Mouse (Mus musculus): ENCODE measurements around the gene Casp8. TPM values are rescaled to one million over a fixed set of nuclear protein-coding genes. Genes with fewer than 3 reads are reported as not detected.
"Not testable (repeated sequence)": the region's sequence is repeated elsewhere in the genome, so short reads cannot be mapped to it uniquely, and the experiment has no call there.

The Casp8 gene
- polyA plus RNA-seq, 1 experiment from 2014 or later = 67.7 TPM

DNA sequence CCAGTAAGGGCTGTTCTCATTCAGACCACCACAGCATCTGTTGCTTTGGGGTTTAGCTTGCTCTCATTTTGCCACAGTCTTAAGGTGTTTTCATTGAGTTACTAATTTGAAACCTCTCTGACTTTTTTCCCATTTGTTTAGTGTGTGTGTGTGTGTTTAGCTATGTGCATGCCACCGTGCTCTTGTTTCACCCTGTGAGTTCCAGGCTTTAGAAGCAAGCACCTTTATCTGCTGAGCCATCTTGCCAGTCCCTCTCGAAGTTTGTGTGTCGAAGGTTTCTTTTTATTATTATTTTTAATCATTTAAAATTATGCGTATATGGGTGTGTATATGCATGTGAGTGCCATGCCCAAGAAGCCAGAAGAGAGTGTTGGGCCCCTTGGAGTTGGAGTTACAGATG, 3.7 kb downstream of the Casp8 start:
- no peak for DNase-seq (ENCODE audit: low spot score)

DNA sequence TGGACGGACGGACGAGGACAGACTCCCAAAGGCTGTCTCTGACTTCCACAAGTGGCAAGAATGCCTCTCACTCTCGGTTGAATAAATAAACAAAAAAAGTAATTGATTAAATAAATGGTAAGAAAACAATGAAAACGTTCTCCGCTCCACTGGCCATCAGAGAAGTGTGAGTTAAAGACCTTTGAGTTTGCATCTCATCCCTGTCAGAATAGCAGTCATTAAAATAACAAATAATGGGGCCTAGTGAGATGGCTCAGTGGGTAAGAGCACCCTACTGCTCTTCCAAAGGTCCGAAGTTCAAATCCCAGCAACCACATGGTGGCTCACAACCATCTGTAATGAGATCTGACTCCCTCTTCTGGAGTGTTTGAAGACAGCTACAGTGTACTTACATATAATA, 5.5 kb downstream of the Casp8 start:
- not testable (repeated sequence) for DNase-seq (ENCODE audit: low spot score)

DNA sequence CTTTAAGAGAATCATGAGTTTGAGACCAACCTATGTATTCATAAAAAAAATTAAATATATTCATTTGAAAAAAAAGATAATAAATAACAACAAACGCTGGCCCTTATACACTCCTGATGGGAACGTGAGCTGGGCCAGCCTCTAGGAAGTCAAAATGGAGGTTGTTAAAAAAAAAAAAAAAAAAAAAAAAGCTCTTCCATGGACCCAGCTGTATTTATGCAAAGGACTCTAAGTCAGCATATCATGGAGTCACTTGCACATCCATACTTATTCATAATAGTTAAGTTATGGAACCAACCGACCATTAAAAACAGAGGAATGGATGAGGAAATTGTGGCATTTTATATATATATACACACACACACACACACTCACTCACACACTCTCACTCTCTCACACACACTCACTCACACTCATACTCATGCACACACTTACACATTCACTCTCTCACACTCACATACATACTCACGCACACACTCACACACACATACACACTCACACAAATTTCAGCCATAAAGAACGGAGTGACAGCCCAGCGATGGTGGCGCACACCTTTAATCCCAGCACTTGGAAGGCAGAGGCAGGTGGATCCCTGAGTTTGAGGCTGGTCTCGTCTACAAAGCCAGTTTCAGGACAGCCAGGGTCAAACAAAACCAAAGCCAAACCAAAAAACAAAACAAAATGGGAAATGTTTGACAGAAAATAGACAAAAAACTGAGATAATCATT, 6.5 kb downstream of the Casp8 start:
- DNase-seq (ENCODE audit: low spot score) = no peak

DNA sequence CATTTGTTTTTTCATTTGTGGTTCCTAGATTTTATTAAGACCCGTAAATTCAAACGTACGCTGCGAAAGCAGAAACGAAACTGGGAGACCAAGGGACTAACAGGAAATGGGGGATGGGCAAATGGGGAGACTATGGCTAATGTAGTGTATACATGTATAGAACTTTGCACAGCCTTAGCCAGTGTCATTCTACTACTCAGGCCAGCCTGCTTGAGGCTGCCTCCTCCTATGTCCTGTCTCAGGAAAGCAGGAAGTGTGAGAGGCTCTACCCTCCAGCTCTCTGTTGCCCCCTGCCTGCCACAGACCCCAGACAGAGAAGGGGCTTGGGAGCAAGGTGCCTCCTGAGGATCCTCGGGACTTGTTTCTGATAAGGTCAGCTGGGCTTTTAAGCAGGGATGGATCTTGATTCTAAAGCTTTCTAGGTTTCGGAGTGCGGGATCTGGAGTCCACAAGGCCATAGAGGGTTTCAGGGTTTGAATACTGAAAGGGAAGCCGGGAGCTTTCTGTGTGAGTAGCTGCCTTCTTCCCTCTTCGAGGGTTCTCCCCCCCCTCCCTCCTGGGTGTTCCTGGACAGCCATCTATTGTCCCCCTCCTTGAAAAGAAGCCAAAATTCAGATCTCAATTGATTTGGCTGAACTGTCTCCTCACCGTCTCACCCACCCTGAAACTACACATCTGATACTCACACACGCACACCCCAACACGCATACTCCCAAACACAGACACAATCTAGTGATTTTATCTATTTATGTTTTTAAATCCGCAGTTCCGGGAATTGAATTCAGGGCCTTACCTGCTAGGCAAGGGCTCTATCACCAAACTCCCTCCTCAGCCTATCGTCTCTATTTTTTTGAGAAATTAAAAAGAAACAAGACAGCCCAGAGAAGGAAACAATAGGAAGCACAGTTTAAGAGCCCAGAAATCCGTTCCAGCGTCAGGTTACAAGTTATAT, 7.4 kb downstream of the Casp8 start:
- peak; percentile 76 for DNase-seq (ENCODE audit: low spot score)

DNA sequence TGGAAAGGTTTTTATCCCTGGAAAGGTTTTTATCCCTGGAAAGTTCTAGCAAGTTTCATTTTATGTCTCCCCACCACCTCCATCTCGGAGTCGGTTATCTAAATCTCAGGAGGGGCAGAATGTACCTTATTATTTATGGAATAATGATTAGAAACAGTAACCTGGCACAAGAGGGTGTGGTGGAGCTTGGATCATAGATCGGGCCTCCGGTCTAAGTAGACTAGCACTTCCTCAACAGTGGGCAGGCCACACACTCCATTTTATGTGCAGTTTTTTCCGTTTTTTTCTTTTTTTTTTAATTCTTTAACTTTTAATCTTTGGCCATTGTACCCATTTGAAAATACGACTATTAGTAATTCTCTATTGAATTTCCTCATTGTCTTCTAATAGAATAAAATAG, 8.4 kb downstream of the Casp8 start:
- DNase-seq (ENCODE audit: low spot score) = no peak

DNA sequence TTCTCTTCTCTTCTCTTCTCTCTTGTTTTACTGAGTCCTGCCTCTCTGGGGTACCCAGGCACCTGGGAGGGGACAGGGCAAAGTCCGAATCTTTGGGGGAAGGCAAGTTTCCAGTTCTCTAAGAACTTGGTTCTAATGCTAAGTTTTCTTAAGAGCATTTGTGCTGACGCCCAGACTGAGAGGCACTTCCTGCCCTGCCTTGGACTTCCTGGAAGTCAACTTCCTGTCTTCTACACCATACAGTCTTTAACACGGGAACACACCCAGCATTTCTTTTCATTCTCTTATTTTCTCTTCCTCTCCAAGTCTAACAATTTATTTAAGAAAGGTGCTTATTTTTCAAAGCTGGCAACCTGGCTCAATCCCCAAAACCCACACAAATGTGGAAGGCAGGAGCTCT, 11.5 kb downstream of the Casp8 start:
- DNase-seq (ENCODE audit: low spot score) = peak; percentile 50

DNA sequence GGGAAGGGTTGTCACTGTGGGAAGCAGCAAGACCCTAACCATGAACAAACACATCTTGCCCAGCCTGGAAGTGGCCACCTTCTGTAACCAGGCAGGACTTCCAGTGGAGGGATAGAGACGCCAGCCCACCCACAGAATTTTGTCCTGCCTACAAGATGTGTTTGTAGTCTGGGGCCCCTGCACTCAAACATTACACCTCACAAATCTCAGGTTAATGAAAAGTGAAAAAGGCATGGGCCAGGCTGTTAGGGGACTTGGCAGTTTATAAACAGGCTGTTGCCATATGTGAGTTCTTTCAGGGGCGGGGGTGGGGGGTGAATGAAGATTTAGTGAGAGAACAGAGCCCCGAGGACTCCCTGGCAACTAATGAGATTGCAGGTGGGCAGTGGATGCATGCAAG, 31.1 kb downstream of the Casp8 start:
- DNase-seq (ENCODE audit: low spot score) = no peak

DNA sequence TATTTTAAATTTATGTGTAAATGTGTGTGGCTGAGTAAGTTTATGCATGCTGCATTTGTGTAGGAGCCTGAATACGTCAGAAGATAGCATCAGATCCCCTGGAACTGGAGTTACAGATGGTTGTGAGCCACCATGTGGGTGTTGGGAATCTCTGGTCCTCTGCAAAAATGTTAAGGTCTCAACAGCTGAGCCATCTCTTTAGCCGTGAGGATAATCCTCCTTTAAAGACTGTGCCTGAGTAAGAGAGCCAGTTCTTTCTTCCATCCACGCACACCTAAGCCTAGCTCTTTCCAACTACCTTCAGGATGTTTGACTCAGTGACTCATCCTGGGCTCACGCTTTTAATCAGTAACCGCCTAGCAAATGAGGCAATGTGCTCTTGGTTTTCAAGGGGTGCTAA, 35.6 kb downstream of the Casp8 start:
- DNase-seq (ENCODE audit: low spot score) = no peak

DNA sequence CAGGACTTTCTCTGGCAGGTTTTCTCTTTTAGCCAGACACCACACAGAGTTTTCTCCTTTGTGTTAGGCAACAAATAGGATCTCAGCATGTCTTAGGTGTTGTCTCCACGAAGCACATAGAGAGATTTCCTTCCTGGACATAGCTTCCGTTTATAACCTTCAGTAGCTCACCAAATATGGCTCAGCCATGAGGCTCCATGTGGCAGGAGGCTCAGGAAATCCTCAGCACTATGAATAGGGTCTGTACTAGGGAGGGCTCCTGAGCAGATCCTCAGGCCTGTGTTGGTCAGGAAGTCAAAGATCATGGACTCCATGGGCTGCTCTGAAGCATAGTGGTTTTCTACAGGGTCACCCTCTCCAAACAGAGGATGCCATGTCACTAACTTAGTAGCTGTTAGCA, 37.0 kb downstream of the Casp8 start:
- DNase-seq (ENCODE audit: low spot score) = no peak

DNA sequence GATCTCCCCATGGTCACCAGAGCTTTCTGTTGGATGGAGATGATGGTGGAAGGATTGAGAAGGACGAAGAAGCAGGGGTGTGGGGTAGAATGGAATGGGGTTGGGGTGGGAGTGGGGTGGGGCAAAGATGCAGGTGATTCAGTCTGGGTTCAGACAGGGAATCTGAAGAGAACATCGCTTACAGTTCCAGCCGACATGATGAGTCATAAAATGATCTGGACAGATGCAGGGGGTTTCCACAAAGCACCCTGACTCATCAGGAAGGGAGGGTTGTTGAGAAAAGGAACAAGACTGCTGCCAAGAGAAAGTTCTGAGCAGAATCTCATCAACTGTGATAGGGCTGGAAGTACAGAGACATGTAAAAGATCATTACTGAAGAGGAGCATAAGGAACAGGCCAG, 61.6 kb downstream of the Casp8 start:
- DNase-seq (ENCODE audit: low spot score) = not testable (repeated sequence)

DNA sequence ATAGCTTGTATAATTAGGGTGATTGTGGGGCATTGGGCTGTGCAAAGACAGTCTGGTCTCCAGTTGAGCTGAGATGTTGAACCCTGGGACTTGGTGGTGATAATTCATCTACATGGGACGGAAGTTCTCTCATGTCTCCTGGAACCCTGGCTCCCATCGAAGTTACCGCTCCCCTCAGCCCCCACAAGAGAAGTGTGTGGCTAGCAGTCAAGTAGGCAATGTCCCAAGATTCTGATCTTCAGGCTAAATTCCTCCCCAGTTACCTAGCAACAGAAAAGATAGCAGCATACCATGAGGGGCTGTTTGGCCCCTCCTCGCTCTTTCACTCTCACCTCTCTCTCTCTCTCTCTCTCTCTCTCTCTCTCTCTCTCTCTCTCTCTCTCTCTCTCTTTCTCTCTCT, 64.0 kb downstream of the Casp8 start:
- DNase-seq (ENCODE audit: low spot score) = not testable (repeated sequence)

DNA sequence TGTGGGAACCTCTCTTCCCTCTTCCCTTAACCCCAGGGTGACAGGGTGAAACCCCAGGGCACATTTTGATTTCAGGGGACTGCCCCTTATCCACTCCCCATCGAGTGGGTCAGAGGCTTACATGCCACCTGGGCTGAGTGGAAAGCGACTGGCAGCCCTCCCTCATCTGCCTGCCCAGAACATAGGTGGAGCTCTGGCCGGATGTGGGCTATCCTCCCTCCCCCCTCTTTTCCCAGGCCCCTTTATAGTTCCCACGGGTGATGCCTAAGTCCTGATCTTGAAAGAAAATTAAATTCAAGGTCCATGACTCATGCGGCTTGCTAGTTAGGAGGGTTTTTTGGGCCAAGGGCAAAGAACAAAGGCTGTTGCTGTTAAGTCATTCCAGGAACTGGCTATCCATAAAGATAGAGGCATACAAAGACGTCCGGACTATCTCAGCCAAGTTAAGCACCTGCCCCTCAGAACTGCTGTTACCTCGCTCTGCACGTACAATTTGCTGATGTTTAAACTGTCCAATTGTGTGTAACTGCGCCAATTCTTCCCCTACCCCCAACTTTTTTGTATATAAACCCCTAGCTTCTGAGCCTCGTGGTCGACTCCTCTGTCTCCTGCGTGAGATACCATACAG, 64.7 kb downstream of the Casp8 start:
- DNase-seq (ENCODE audit: low spot score) = peak; percentile 38

DNA sequence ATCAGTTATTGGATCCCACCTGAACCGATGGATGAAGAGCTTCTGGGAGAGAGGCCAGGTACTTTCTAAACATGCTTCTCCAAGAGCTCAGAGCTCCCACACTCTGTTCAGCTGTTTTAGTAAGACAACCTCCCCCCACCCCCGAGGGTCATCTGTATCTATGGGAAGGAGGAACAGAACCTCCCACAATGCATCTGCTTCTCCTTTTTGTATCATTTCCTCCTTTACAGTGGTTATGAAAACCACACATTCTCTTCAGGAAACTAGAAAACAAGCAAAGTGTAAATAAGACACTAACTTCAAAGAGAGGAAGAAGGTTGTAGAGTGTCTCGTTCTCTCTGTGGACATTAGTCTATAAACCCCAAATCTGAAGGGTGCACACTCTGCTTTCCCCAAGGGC, 65.4 kb downstream of the Casp8 start:
- DNase-seq (ENCODE audit: low spot score) = not testable (repeated sequence)

DNA sequence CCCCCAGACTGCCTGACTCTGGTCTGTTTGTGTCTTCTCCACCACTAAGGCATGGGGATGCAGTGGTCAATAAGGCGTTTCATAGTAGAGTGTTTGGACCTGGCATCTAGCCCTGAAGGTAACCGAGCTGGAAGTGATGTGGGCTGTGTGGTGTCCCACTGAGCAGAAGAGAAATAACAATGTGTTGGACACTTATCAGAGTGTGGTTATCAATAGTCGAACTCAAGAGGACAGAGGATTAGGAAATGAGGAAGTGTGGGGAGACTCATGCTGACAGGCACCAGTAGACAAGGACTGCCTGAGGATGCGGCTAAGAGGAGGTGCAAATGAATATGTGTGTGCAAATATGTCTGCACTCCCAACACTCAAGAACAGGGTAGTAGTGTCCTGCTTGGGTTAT, 81.3 kb downstream of the Casp8 start:
- DNase-seq (ENCODE audit: low spot score) = not testable (repeated sequence)

DNA sequence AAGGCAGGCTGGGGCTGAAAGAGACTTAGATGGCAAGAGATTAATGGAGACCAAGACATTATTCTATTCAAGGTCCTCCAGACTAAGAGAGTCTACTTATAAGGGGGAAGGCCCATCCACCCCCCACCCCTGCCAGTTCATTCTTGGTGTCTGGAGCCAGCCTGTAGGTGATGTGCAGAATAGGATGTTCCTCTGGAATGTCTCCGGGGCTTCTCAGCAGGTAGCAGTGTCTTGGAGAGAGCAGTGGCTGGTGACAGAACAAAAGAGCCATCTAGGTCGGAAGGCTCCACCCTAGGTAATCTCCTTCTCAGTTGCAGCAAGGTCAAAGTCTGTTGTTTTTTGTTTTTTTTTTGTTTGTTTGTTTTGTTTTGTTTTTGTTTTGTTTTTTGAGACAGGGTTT, 84.1 kb downstream of the Casp8 start:
- not testable (repeated sequence) for DNase-seq (ENCODE audit: low spot score)

DNA sequence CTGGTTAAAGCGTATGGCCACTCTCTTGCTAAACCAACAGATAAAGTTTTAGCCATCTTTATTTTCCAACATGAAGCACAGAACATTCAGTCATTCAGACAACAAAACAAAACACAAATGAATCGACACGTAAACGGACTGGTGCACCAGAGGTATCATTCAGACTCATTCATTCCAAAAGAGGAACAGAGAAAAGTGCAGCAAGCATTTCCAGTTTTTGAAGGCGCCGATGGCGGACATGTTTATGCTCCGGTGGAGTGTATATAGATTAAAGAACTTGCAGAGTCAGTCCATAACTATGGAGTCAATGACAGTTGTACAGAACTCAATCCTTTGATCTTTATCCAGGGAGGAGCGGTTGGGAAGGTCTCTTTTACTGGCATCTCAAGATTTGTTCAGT, 88.1 kb downstream of the Casp8 start:
- not testable (repeated sequence) for DNase-seq (ENCODE audit: low spot score)

DNA sequence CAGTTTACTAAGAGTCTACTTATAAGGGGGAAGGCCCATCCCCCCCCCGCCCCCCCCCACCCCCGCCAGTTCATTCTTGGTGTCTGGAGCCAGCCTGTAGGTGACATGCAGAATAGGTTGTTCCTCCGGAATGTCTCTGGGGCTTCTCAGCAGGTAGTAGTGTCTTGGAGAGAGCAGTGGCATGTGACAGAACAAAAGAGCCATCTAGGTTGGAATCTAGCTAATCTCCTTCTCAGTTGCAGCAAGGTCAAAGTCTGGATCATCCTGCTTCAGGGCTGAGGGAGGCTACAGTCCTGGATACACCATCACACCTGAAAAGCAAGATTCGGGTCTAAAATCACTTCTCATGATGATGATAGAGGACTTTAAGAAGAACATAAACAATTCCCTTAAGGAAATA, 90.5 kb downstream of the Casp8 start:
- no peak for DNase-seq (ENCODE audit: low spot score)

DNA sequence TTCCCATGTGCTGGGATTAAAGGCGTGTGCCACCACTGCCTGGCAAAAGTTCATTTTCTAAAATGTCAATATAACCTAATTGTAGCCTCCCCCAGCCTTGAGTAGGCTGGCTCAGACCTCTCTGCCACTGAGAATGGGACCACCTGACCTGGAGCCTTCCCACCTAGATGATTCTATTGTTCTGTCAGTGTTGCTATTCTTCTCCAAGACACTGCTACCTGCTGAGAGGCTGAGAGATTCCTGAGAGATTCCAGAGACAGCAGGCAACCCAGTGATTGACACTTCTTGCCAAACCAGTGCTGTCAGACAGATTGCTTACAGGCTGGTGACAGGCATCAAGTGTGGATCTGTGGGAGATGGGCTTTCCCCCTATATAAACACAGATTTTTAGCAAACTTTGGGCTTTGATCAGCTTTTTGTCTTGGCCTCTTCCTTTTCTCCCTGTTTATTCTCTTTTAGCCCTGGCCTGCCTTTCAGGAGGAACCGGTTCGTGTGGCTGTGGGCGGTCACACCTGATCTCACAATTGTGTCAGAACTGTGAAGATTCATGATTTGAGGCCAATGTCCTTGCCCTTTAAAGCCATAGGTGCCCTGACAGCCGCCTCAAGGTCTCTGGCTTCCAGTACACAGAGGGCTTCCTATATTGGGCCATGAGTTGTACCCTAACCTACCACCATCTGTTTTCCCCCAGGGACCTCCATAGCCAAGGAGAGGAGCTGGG, 94.8 kb downstream of the Casp8 start:
- no peak for DNase-seq (ENCODE audit: low spot score)

DNA sequence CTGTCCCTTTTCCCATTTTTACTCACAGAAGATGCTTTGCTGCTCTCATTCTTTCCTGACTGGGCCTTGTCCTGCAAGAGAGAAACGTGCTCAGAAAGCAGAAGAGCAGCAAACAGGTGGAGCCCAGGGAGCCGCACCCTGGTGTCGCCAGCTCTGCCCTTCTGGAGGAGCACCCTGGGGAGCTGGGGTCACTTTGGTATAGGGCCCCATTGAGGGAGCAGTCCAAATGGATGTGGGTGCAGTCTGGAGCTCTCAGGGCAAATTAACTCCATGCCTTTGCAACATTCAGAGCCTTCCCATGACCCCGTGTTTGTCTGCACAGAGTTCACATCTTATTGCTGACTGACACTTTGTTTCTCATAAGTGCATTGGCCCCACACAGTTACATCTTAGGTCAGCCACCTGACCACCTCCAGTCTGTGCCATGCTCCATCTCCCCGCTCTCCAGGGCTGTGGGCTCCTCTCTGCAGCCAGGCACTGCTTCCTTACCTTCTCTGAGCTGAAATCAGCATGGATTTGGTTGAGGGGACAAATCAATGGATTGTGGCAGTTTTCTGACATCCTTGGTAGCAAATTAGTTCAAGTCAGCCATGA, 95.6 kb downstream of the Casp8 start:
- DNase-seq (ENCODE audit: low spot score) = not testable (repeated sequence)

DNA sequence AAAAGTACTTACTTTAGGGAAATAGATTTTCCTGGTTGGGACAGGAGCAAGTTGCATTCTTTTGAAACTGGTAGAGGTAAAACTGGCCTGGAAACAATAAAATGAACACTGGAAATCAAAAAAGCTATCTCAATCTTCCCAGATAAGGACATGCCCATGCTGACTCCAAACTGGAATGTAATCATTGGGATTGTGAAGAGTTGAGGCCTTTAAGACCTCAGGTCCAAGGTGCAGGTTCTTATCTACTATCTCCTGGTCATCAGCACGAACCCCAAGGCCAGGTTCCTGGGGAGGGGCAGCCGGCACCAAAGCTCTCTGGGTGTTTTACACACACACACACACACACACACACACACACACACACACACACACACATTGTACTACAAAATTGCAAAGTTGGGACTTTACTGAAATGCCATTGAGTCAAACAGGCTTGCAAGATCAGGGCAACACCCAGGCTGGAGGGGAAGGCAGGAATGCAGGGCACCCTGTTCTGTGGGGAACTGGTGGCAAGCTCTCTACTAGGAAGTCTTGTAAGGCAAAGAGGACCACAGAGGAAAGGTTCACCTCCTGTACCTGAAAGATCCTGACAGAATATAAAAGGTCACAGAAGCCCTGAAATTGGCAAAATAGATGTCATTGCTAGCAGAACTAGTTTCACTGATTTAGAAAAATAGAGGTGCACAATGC, 96.5 kb downstream of the Casp8 start:
- not testable (repeated sequence) for DNase-seq (ENCODE audit: low spot score)

Data from thymus, postnatal 0 days (tissue).